Mouse (Mus musculus) myocyte (in vitro differentiated cells): Measurements from ENCODE around the gene Tle2. TPM values are rescaled to one million over a fixed set of nuclear protein-coding genes. Genes with fewer than 3 reads are reported as not detected.
A peak's percentile ranks its signal among the peaks of the same experiment; 100 is the strongest.

Experiments
- H3K27me3 ChIP-seq: one replicate; pipeline ENCODE4 v1.6.1; 2011; ENCODE audit not compliant: control insufficient read depth, insufficient read depth, insufficient read length
- H3K36me3 ChIP-seq: one replicate; pipeline ENCODE4 v1.6.1; 2011; ENCODE audit not compliant: control insufficient read depth, insufficient read depth
- H3K4me2 ChIP-seq: one replicate; pipeline ENCODE4 v1.6.1; 2011; ENCODE audit warnings: low read depth, control low read depth
- H3K4me3 ChIP-seq: one replicate; pipeline ENCODE4 v1.5.1; 2011; ENCODE audit warnings: mild to moderate bottlenecking, control low read depth, moderate library complexity
- H3K79me2 ChIP-seq: one replicate; pipeline ENCODE4 v1.6.1; 2011; ENCODE audit not compliant: control insufficient read depth, insufficient read depth
- H3ac ChIP-seq: one replicate; pipeline ENCODE4 v1.6.1; 2011; ENCODE audit not compliant: control insufficient read depth, insufficient read length
- CEBPB ChIP-seq: IDR thresholded peaks from 2 replicates; pipeline ENCODE4 v1.6.1; 2011; ENCODE audit warnings: mild to moderate bottlenecking, moderate library complexity; ENCODE audit not compliant: poor library complexity, insufficient read depth, severe bottlenecking
- E2F4 ChIP-seq: IDR thresholded peaks from one replicate; pipeline ENCODE4 v1.6.1; 2011; ENCODE audit warnings: mild to moderate bottlenecking, control low read depth, moderate library complexity; ENCODE audit not compliant: insufficient read depth
- MAX ChIP-seq: IDR thresholded peaks from one replicate; pipeline ENCODE4 v1.6.1; 2011; ENCODE audit warnings: low read depth, mild to moderate bottlenecking, control low read depth
- MYOD1 ChIP-seq, 3 experiments: IDR thresholded peaks; one replicate each; pipeline ENCODE4 v1.6.1; 2011; ENCODE audit warnings: control low read depth in 2 of 3, low read depth in 2 of 3, mild to moderate bottlenecking in 2 of 3, moderate library complexity in 1 of 3; ENCODE audit not compliant: insufficient read length in 2 of 3, control insufficient read depth in 1 of 3
- MYOG ChIP-seq, 3 experiments: IDR thresholded peaks; one replicate each; pipeline ENCODE4 v1.6.1; 2011; ENCODE audit warnings: control low read depth in 2 of 3, low read depth in 2 of 3, mild to moderate bottlenecking in 2 of 3; ENCODE audit not compliant: insufficient read length in 2 of 3, control insufficient read depth in 1 of 3, insufficient read depth in 1 of 3
- POLR2A ChIP-seq: IDR thresholded peaks from one replicate; pipeline ENCODE4 v1.6.1; 2011; ENCODE audit warnings: low read depth, mild to moderate bottlenecking, control low read depth, moderate library complexity; ENCODE audit not compliant: insufficient read length
- POLR2AphosphoS2 ChIP-seq: IDR thresholded peaks from one replicate; pipeline ENCODE4 v1.6.1; 2011; ENCODE audit warnings: low read depth, control low read depth; ENCODE audit not compliant: insufficient read length
- REST ChIP-seq: IDR thresholded peaks from one replicate; pipeline ENCODE4 v1.6.1; 2011; ENCODE audit warnings: mild to moderate bottlenecking, control low read depth, moderate library complexity; ENCODE audit not compliant: insufficient read depth, insufficient read length
- SRF ChIP-seq: IDR thresholded peaks from one replicate; pipeline ENCODE4 v1.6.1; 2011; ENCODE audit warnings: low read depth; ENCODE audit not compliant: control insufficient read depth, insufficient read length
- TCF12 ChIP-seq: IDR thresholded peaks from one replicate; pipeline ENCODE4 v1.6.1; 2011; ENCODE audit warnings: mild to moderate bottlenecking, control low read depth; ENCODE audit not compliant: poor library complexity, insufficient read depth, severe bottlenecking
- TCF3 ChIP-seq: IDR thresholded peaks from one replicate; pipeline ENCODE4 v1.6.1; 2011; ENCODE audit warnings: low read depth, control low read depth; ENCODE audit not compliant: insufficient read length
- USF1 ChIP-seq: IDR thresholded peaks from one replicate; pipeline ENCODE4 v1.6.1; 2011; ENCODE audit warnings: low read depth, mild to moderate bottlenecking, control low read depth, moderate library complexity
- polyA plus RNA-seq: library from polyadenylated mRNA; unstranded; fragments of >200 nt; fragmentation: generic; extraction: Trizol; gene quantifications from one replicate; pipeline ENCODE4 v1.2.1, GENCODE M21; 2012; ENCODE audit warnings: missing spikeins

Tle2 gene
- polyA plus RNA-seq, 1 experiment, result 11.3 TPM

- Histone ChIP-seq H3K79me2 (no peaks in the 10 kb centered on the region), H3K36me3 (no peaks in the 10 kb centered on the region)
Observed at GRCm38 (mm10) chr10:81605974-81606751, 31.8 kb downstream of the Tle2 start, which contains the start of gene BC025920. TSS of gene BC025920 (plus strand) at chr10:81606270.

GRCm38 (mm10) chr10:81608308-81608707 is 33.9 kb downstream of the Tle2 start:
- Histone ChIP-seq H3K27me3 (no peaks in the 10 kb centered on the region), H3K36me3 (no peaks in the 10 kb centered on the region), H3ac (no peak overlapping the region), H3K4me2 (no peak overlapping the region), H3K79me2 (no peaks in the 10 kb centered on the region), H3K4me3 (no peak overlapping the region)
- TF ChIP-seq CEBPB (no peak), SRF (no peak), MYOG (IDR thresholded peaks at IDR 0.05; ENCODE audit: control insufficient read depth in 1 of 3, insufficient read depth in 1 of 3, insufficient read length in 2 of 3, low read depth in 2 of 3) (no peak), POLR2AphosphoS2 (no peak), REST (no peak), TCF3 (no peak)

More at GRCm38 (mm10) chr10:81605974-81606751, 31.8 kb downstream of the Tle2 start, which contains the start of gene BC025920:
- Histone ChIP-seq H3ac (peak within 1 kb of the TSS; percentile 2), H3K4me3 (peak within 1 kb of the TSS; percentile 38), H3K27me3 (no peaks in the 10 kb centered on the region), H3K4me2 (peak within 1 kb of the TSS; percentile 95)
- TF ChIP-seq POLR2A (peak; percentile 50), E2F4 (no peak), SRF (no peak), USF1 (no peak), TCF3 (no peak), MAX (no peak), MYOG (IDR thresholded peaks at IDR 0.05; ENCODE audit: control insufficient read depth in 1 of 3, insufficient read depth in 1 of 3, insufficient read length in 2 of 3, low read depth in 2 of 3) (no peak), REST (no peak), TCF12 (no peak), POLR2AphosphoS2 (peak; percentile 50), MYOD1 (IDR thresholded peaks at IDR 0.05; ENCODE audit: control insufficient read depth in 1 of 3, insufficient read length in 2 of 3, low read depth in 2 of 3) (no peak), CEBPB (no peak)

- Histone ChIP-seq H3K4me3 (no peak overlapping the region), H3K4me2 (no peak overlapping the region), H3ac (no peak overlapping the region), H3K79me2 (no peaks in the 10 kb centered on the region), H3K27me3 (peaks cover 6% of the 10 kb centered on the region), H3K36me3 (no peaks in the 10 kb centered on the region)
- TF ChIP-seq USF1 (peak; percentile 67), TCF3 (no peak), TCF12 (no peak), MAX (no peak)
Observed at GRCm38 (mm10) chr10:81612779-81613178, 38.4 kb downstream of the Tle2 start.

- Histone ChIP-seq H3K36me3 (no peaks in the 10 kb centered on the region), H3K79me2 (no peaks in the 10 kb centered on the region), H3K27me3 (peaks cover 6% of the 10 kb centered on the region), H3ac (no peak overlapping the region), H3K4me2 (no peak overlapping the region), H3K4me3 (no peak overlapping the region)
- TF ChIP-seq MYOD1 (IDR thresholded peaks at IDR 0.05; ENCODE audit: control insufficient read depth in 1 of 3, insufficient read length in 2 of 3, low read depth in 2 of 3) (no peak), USF1 (no peak), REST (no peak), POLR2AphosphoS2 (no peak), POLR2A (no peak)
Observed at GRCm38 (mm10) chr10:81615486-81615885, 41.1 kb downstream of the Tle2 start.

- H3K36me3 ChIP-seq, result no peaks in the 10 kb centered on the region
Observed at GRCm38 (mm10) chr10:81619976-81620375, 45.6 kb downstream of the Tle2 start.

More at GRCm38 (mm10) chr10:81619976-81620375, 45.6 kb downstream of the Tle2 start:
- no peak for TF ChIP-seq USF1
- peak in 1 of 3 experiments; percentile 16 for TF ChIP-seq MYOG (IDR thresholded peaks at IDR 0.05; ENCODE audit: control insufficient read depth in 1 of 3, insufficient read depth in 1 of 3, insufficient read length in 2 of 3, low read depth in 2 of 3)
- no peak for TF ChIP-seq POLR2AphosphoS2
- TF ChIP-seq CEBPB, result peak; percentile 51; the same call in 1 of the 2 replicates
- no peak for TF ChIP-seq MAX
- no peak for TF ChIP-seq TCF3
- TF ChIP-seq POLR2A, result no peak
- TF ChIP-seq MYOD1 (IDR thresholded peaks at IDR 0.05; ENCODE audit: control insufficient read depth in 1 of 3, insufficient read length in 2 of 3, low read depth in 2 of 3), result no peak
- TF ChIP-seq REST, result no peak
- no peak for TF ChIP-seq E2F4
- no peak for TF ChIP-seq TCF12
- no peak for TF ChIP-seq SRF
- H3K4me2 ChIP-seq, result no peak overlapping the region
- H3K4me3 ChIP-seq, result no peak overlapping the region
- H3K27me3 ChIP-seq, result peaks cover 6% of the 10 kb centered on the region
- H3K79me2 ChIP-seq, result no peaks in the 10 kb centered on the region
- no peak overlapping the region for H3ac ChIP-seq
